ENCODE assay signal across 9 mouse cellular contexts in the genomic region with DNA sequence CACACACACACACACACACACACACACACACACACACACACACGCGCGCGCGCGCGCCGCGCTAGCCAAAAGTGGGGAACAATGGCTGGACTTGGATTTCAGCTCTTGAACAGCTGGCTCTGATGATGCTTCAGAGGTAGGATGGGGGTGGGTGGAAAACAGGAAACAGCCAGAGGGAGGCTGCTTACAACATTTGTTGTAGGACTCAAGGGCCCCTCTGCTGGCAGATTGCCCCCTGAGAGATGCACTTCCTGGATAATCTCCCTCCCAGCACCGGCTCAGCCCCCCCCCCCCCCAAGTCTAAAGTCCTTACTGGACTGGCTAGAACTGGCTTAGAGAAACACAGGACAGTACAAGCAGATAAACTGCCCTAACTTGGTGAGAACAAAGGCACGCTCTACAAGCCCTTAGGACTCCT. TPM values are rescaled to one million over a fixed set of nuclear protein-coding genes. Genes with fewer than 3 reads are reported as not detected.
DNase-seq lines count a peak whose midpoint lies in the region; ATAC-seq and TF ChIP-seq lines count a peak whose summit lies in the region.
"Had no signal": no experiment of that assay in that cellular context is flagged by ENCODE, and none has a peak within 500 bp of the region (broad histone marks: within the 10 kb centered on the region; RNA-seq: fewer than 3 reads in every experiment).

No protein-coding gene starts in this region.

- H3K9ac ChIP-seq in neural tube, embryonic 11.5 days (ENCODE audit: low read length) = 0 out of 2 replicates have a peak overlapping the region, but pooled peaks have one; percentile 11
- H3K9ac ChIP-seq: liver, embryonic 14.5 days had no signal

- no peak for TF ChIP-seq CTCF in kidney, adult 2 months (conservative IDR thresholded peaks at IDR 0.05; ENCODE audit: insufficient read depth, insufficient read length, low read depth, low read length)

- ATAC-seq in neural tube, embryonic 11.5 days (ENCODE audit: insufficient read depth, low FRiP score, low TSS enrichment) = no peak
- no peak for ATAC-seq in megakaryocyte-erythroid progenitor cell, adult 5-6 weeks (replicated peaks; ENCODE audit: low FRiP score, low TSS enrichment, poor library complexity, severe bottlenecking)

- no peaks in the 10 kb centered on the region for H3K36me3 ChIP-seq in kidney, adult 2 months (ENCODE audit: control insufficient read depth, insufficient read depth, low read length)
- H3K36me3 ChIP-seq in neural tube, embryonic 11.5 days (ENCODE audit: control insufficient read depth, insufficient read depth, low read length) = no peaks in the 10 kb centered on the region

- DNase-seq in retina, postnatal 1 day = peak; percentile 23
- no peak for DNase-seq in retina, embryonic 14.5 days (ENCODE audit: low spot score)
- DNase-seq in heart, adult 9 months (ENCODE audit: low spot score in 2 of 2) = peak; percentile 68 to 86
- DNase-seq in kidney, adult 2 months = peak; percentile 85
- no peak for DNase-seq in neural tube, embryonic 11.5 days (ENCODE audit: low spot score)
- no peak for DNase-seq in layer of hippocampus, postnatal 14 days (ENCODE audit: low spot score in 2 of 2)
- DNase-seq in spleen, adult 12 weeks (ENCODE audit: low spot score) = no peak

- WGBS in kidney, adult 2 months = 42% methylated on average over 11 of the region's 11 CpGs
- WGBS in neural tube, embryonic 11.5 days = 60% methylated on average over 11 of the region's 11 CpGs

- no peaks in the 10 kb centered on the region for H3K27me3 ChIP-seq in kidney, adult 2 months (replicated peaks; ENCODE audit: control insufficient read depth, insufficient read depth, low read length)
- H3K27me3 ChIP-seq in neural tube, embryonic 11.5 days (ENCODE audit: control insufficient read depth, insufficient read depth, low read length) = no peaks in the 10 kb centered on the region

- no peak overlapping the region for H3K4me2 ChIP-seq in neural tube, embryonic 11.5 days (ENCODE audit: low read depth)

- H3K4me1 ChIP-seq in kidney, adult 2 months (ENCODE audit: control insufficient read depth, insufficient read depth, low read length) = no peaks in the 10 kb centered on the region; the same call in 1 of the 2 replicates
- H3K4me1 ChIP-seq in neural tube, embryonic 11.5 days (ENCODE audit: control insufficient read depth, insufficient read depth, low read length) = peaks cover 3% of the 10 kb centered on the region; the same call in 1 of the 2 replicates

- no peaks in the 10 kb centered on the region for H3K9me3 ChIP-seq in neural tube, embryonic 11.5 days (ENCODE audit: control insufficient read depth, low read length)

- no peak for TF ChIP-seq POLR2A in kidney, adult 2 months (IDR thresholded peaks at IDR 0.05; ENCODE audit: low read depth, low read length)

- H3K4me3 ChIP-seq in kidney, adult 2 months (ENCODE audit: insufficient read depth, low read depth, low read length) = no peak overlapping the region
- H3K4me3 ChIP-seq in neural tube, embryonic 11.5 days (ENCODE audit: low read depth, low read length) = no peak overlapping the region

- H3K27ac ChIP-seq in kidney, adult 2 months (ENCODE audit: insufficient read depth, low read depth, low read length) = no peak overlapping the region
- no peak overlapping the region for H3K27ac ChIP-seq in neural tube, embryonic 11.5 days (ENCODE audit: low read depth, low read length)
- H3K27ac ChIP-seq: liver, embryonic 14.5 days had no signal

RNA-seq across cellular contexts. Expression of a gene that starts 4.9 kb away (rescaled TPM):
- 23.1 and 29.7 TPM in 2 replicates for polyA plus RNA-seq in kidney, adult 2 months (2012; rRNA removed)
- polyA plus RNA-seq in neural tube, embryonic 11.5 days (2014; fragmentation: Nextera tagmentation; extraction: Ambion mirVana) = 47.6 and 48.8 TPM in 2 replicates
- 20.1 and 24.5 TPM in 2 replicates for total RNA-seq in megakaryocyte-erythroid progenitor cell, adult 5-6 weeks (2014; fragmentation: Nextera tagmentation)
- total RNA-seq in megakaryocyte-erythroid progenitor cell, adult 5-6 weeks (2017) = 15.8 and 18.5 TPM in 2 replicates
- 10 to 100 TPM; 43.4 to 49.2 TPM for total RNA-seq in layer of hippocampus, postnatal 14 days (2021)

RNA-seq across cellular contexts. Expression of a gene that starts 9.5 kb away (rescaled TPM):
- polyA plus RNA-seq in kidney, adult 2 months (2012; rRNA removed) = 0.61 and 1.1 TPM in 2 replicates
- 1.1 and 1.3 TPM in 2 replicates for polyA plus RNA-seq in neural tube, embryonic 11.5 days (2014; fragmentation: Nextera tagmentation; extraction: Ambion mirVana)
- not detected in 2 replicates for total RNA-seq in megakaryocyte-erythroid progenitor cell, adult 5-6 weeks (2014; fragmentation: Nextera tagmentation)
- total RNA-seq in megakaryocyte-erythroid progenitor cell, adult 5-6 weeks (2017) = not detected in 2 replicates
- total RNA-seq in layer of hippocampus, postnatal 14 days (2021) = 10 to 100 TPM; 44.1 to 50.9 TPM

RNA-seq across cellular contexts. Expression of a gene that starts 34.4 kb away (rescaled TPM):
- polyA plus RNA-seq in kidney, adult 2 months (2012; rRNA removed) = 1.1 and 1.4 TPM in 2 replicates
- 1.7 and 2.8 TPM in 2 replicates for polyA plus RNA-seq in neural tube, embryonic 11.5 days (2014; fragmentation: Nextera tagmentation; extraction: Ambion mirVana)
- 0.66 and 2.7 TPM in 2 replicates for total RNA-seq in megakaryocyte-erythroid progenitor cell, adult 5-6 weeks (2014; fragmentation: Nextera tagmentation)
- 0.38 TPM in 1 of 2 replicates, not detected in the other for total RNA-seq in megakaryocyte-erythroid progenitor cell, adult 5-6 weeks (2017)
- 10 to 100 TPM; 76.9 to 83.1 TPM for total RNA-seq in layer of hippocampus, postnatal 14 days (2021)

RNA-seq across cellular contexts. Expression of a gene that starts 39.8 kb away (rescaled TPM):
- 246 and 292 TPM in 2 replicates for polyA plus RNA-seq in kidney, adult 2 months (2012; rRNA removed)
- polyA plus RNA-seq in neural tube, embryonic 11.5 days (2014; fragmentation: Nextera tagmentation; extraction: Ambion mirVana) = 79.4 and 89.9 TPM in 2 replicates
- total RNA-seq in megakaryocyte-erythroid progenitor cell, adult 5-6 weeks (2014; fragmentation: Nextera tagmentation) = 65.9 and 69.9 TPM in 2 replicates
- total RNA-seq in megakaryocyte-erythroid progenitor cell, adult 5-6 weeks (2017) = 32.9 and 38.5 TPM in 2 replicates
- 10 to 100 TPM; 81.9 to 91.9 TPM for total RNA-seq in layer of hippocampus, postnatal 14 days (2021)

RNA-seq across cellular contexts. Expression of a gene that starts 39.8 kb away (rescaled TPM):
- 63.0 and 70.7 TPM in 2 replicates for polyA plus RNA-seq in kidney, adult 2 months (2012; rRNA removed)
- polyA plus RNA-seq in neural tube, embryonic 11.5 days (2014; fragmentation: Nextera tagmentation; extraction: Ambion mirVana) = 105 TPM in 2 replicates
- 82.6 and 131 TPM in 2 replicates for total RNA-seq in megakaryocyte-erythroid progenitor cell, adult 5-6 weeks (2014; fragmentation: Nextera tagmentation)
- total RNA-seq in megakaryocyte-erythroid progenitor cell, adult 5-6 weeks (2017) = 54.1 and 89.4 TPM in 2 replicates
- 10 to 100 TPM; 35.0 to 35.9 TPM for total RNA-seq in layer of hippocampus, postnatal 14 days (2021)

Comparison
In these comparisons a context has a peak if more than half of its experiments do, and no peak if none do; other contexts are left out.
1. DNase-seq: peak in retina, postnatal 1 day (single experiment), heart, adult 9 months (2 of 2) and kidney, adult 2 months (single experiment); none in retina, embryonic 14.5 days (single experiment), neural tube, embryonic 11.5 days (single experiment), layer of hippocampus, postnatal 14 days (0 of 2) and spleen, adult 12 weeks (single experiment).
2. RNA of a gene that starts 9.5 kb away (total RNA-seq): 44.1 to 50.9 TPM in layer of hippocampus, postnatal 14 days; not detected in megakaryocyte-erythroid progenitor cell, adult 5-6 weeks; every median in the first group is over 10 times any median in the second.
3. RNA of a gene that starts 34.4 kb away (total RNA-seq): 76.9 to 83.1 TPM in layer of hippocampus, postnatal 14 days; 0.38 to 2.7 TPM in megakaryocyte-erythroid progenitor cell, adult 5-6 weeks; every median in the first group is over 10 times any median in the second.